Mouse (Mus musculus): ENCODE results near the gene Igsf9b. TPM values are rescaled to one million over a fixed set of nuclear protein-coding genes. Genes with fewer than 3 reads are reported as not detected.

The Igsf9b gene
- total RNA-seq (2021) = 1 to 10 TPM; 3.8 to 4.9 TPM

- intact Hi-C loops (cut with DNase I) = no loop called here
- peak; percentile 84 to 88 for DNase-seq
These were observed at the start of gene Igsf9b for GRCm38 (mm10) chr9:27298411-27299285. Gene Igsf9b (plus strand): TSS chr9:27299204.

GRCm38 (mm10) chr9:27252034-27252714 is 46.8 kb upstream of the Igsf9b start:
- no peak for DNase-seq
- intact Hi-C loops (cut with DNase I) = no loop called here

GRCm38 (mm10) chr9:27256454-27256853 is 42.5 kb upstream of the Igsf9b start:
- intact Hi-C loops (cut with DNase I) = no loop called here
- DNase-seq = peak; percentile 35 to 46

- DNase-seq = no peak
- intact Hi-C loops (cut with DNase I) = no loop called here
These were observed 38.5 kb upstream of the Igsf9b start for GRCm38 (mm10) chr9:27260378-27260947.

- intact Hi-C loops (cut with DNase I) = no loop called here
- no peak for DNase-seq
These were observed 37.1 kb upstream of the Igsf9b start for GRCm38 (mm10) chr9:27261905-27262304.

GRCm38 (mm10) chr9:27265009-27265408 is 34.0 kb upstream of the Igsf9b start:
- intact Hi-C loops (cut with DNase I) = no loop called here
- DNase-seq = no peak

GRCm38 (mm10) chr9:27267878-27268277 is 31.1 kb upstream of the Igsf9b start:
- intact Hi-C loops (cut with DNase I) = no loop called here
- no peak for DNase-seq

- intact Hi-C loops (cut with DNase I) = no loop called here
- no peak for DNase-seq
These were observed 30.5 kb upstream of the Igsf9b start for GRCm38 (mm10) chr9:27268493-27268892.

GRCm38 (mm10) chr9:27269322-27269721 is 29.7 kb upstream of the Igsf9b start:
- intact Hi-C loops (cut with DNase I) = no loop called here

GRCm38 (mm10) chr9:27269904-27270303 is 29.1 kb upstream of the Igsf9b start:
- DNase-seq = no peak
- intact Hi-C loops (cut with DNase I) = no loop called here

More at GRCm38 (mm10) chr9:27269322-27269721, 29.7 kb upstream of the Igsf9b start:
- no peak for DNase-seq

- intact Hi-C loops (cut with DNase I) = no loop called here
- no peak for DNase-seq
These were observed 27.1 kb upstream of the Igsf9b start for GRCm38 (mm10) chr9:27271899-27272298.

- DNase-seq = no peak
- intact Hi-C loops (cut with DNase I) = no loop called here
These were observed 26.1 kb upstream of the Igsf9b start for GRCm38 (mm10) chr9:27272858-27273257.

GRCm38 (mm10) chr9:27276282-27276839 is 22.6 kb upstream of the Igsf9b start:
- intact Hi-C loops (cut with DNase I) = no loop called here
- no peak for DNase-seq

GRCm38 (mm10) chr9:27277401-27278087 is 21.5 kb upstream of the Igsf9b start:
- intact Hi-C loops (cut with DNase I) = no loop called here

GRCm38 (mm10) chr9:27279041-27279440 is 20.0 kb upstream of the Igsf9b start:
- no peak for DNase-seq
- intact Hi-C loops (cut with DNase I) = no loop called here

More at GRCm38 (mm10) chr9:27277401-27278087, 21.5 kb upstream of the Igsf9b start:
- no peak for DNase-seq

GRCm38 (mm10) chr9:27280976-27281375 is 18.0 kb upstream of the Igsf9b start:
- intact Hi-C loops (cut with DNase I) = no loop called here
- DNase-seq = no peak

GRCm38 (mm10) chr9:27285719-27286249 is 13.2 kb upstream of the Igsf9b start:
- intact Hi-C loops (cut with DNase I) = loop anchor here (2.0 to 5.0 kb wide), 2 partner anchors 93 to 109 kb away; no protein-coding TSS in a partner anchor
- DNase-seq = no peak

- intact Hi-C loops (cut with DNase I) = loop anchor here (2.0 to 5.0 kb wide), 2 partner anchors 94 to 109 kb away; no protein-coding TSS in a partner anchor
- no peak for DNase-seq
These were observed 12.7 kb upstream of the Igsf9b start for GRCm38 (mm10) chr9:27286296-27286695.

GRCm38 (mm10) chr9:27286859-27287258 is 12.1 kb upstream of the Igsf9b start:
- intact Hi-C loops (cut with DNase I) = loop anchor here (1.0 to 5.0 kb wide), 4 partner anchors 95 to 213 kb away; no protein-coding TSS in a partner anchor
- no peak for DNase-seq

- DNase-seq = peak; percentile 22 to 63
- intact Hi-C loops (cut with DNase I) = loop anchor here (1.0 to 5.0 kb wide), 4 partner anchors 95 to 213 kb away; no protein-coding TSS in a partner anchor
These were observed 11.6 kb upstream of the Igsf9b start for GRCm38 (mm10) chr9:27287419-27287818.

Measured in heart, postnatal 36 days (tissue).